Mouse (Mus musculus) urinary bladder, postnatal 4 days (tissue): ENCODE results near the gene Olfr360.
"Not testable (repeated sequence)": the region's sequence is repeated elsewhere in the genome, so short reads cannot be mapped to it uniquely, and the experiment has no call there.

ENCODE experiments used
- DNase-seq, 2 experiments: peaks; one replicate each; pipeline ENCODE4 v3.0.0; 2021 to 2022; ENCODE audit warnings: low spot score in 2 of 2

Olfr360 gene

GRCm38 (mm10) chr2:37065446-37065845 lies at the start of gene Olfr360:
Olfr360 (plus strand) TSS chr2:37065746.
- DNase-seq: no peak

- DNase-seq: not testable (repeated sequence)
These were observed 23.6 kb downstream of the Olfr360 start, which contains the start of gene Olfr361 for GRCm38 (mm10) chr2:37089190-37089589. Olfr361 (minus strand) TSS chr2:37089290.

- DNase-seq: no peak
These were observed 52.3 kb downstream of the Olfr360 start, which contains the start of gene Olfr362 for GRCm38 (mm10) chr2:37117810-37118209. Olfr362 (minus strand) TSS chr2:37117910.
